Mouse (Mus musculus): ENCODE data around the gene Bicra.

DNA sequence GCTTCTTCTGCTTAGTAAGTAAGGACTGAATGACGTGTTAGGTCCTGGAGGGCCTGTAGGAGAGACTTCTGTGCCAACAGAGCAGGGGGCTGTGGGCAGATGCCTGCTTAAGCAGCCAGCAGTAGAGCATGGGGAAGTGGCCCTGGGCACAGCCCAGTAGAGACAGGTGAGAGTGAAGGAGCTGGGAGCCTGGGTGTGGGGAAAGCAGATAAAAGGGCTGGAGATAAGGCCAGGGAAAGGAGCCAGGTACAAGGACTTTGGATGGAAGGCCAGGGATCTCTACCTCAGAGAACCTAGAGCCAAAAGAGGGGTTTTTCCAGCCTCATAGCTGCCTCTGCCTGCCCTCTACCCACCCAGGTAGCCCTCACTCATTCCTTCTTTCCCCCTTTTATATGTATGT lies 14.7 kb downstream of the Bicra start:
- no peak for TF ChIP-seq CTCF (IDR thresholded peaks at IDR 0.05; ENCODE audit: low read depth, low read length)
- TF ChIP-seq TAL1 (conservative IDR thresholded peaks at IDR 0.05; ENCODE audit: low read depth, low read length), result no peak
- no peak for TF ChIP-seq GATA1 (IDR thresholded peaks at IDR 0.05; ENCODE audit: borderline replicate concordance, low read length)
